Mouse (Mus musculus) megakaryocyte progenitor cell, adult 5-6 weeks (primary cell): ENCODE data around the gene Gm4737. TPM values are rescaled to one million over a fixed set of nuclear protein-coding genes. Genes with fewer than 3 reads are reported as not detected.

Experiments used
- total RNA-seq, 2 experiments: library from RNA; stranded (forward) in 1 of 2; stranded (reverse) in 1 of 2; fragments of 157-497, 149-512 nt in 1 of 2; fragments of 200-1000 nt in 1 of 2; gene quantifications; 2 replicates each; pipeline versions ENCODE4 v1.2.3 to v1.2.4; 2015 to 2017

Gene Gm4737
- total RNA-seq, 2 experiments from 2014 or later, result 5.8 to 20.0 TPM

Other genes starting within 250 kb of the Gm4737 start
- gene Phldb2, start 201.5 kb downstream of the Gm4737 start, total RNA-seq (2015), result 1.1 and 1.8 TPM in 2 replicates
- gene Phldb2, start 201.5 kb downstream of the Gm4737 start, total RNA-seq (2017), result 1.2 and 1.7 TPM in 2 replicates
- 2.9 and 4.0 TPM in 2 replicates for gene Plcxd2, start 144.9 kb downstream of the Gm4737 start, total RNA-seq (2015)
- gene Plcxd2, start 144.9 kb downstream of the Gm4737 start, total RNA-seq (2017), result 4.3 and 5.9 TPM in 2 replicates
- 1.8 and 4.2 TPM in 2 replicates for gene Cd96, start 34.8 kb downstream of the Gm4737 start, total RNA-seq (2015)
- gene Cd96, start 34.8 kb downstream of the Gm4737 start, total RNA-seq (2017), result 2.0 and 3.8 TPM in 2 replicates